Mouse (Mus musculus): ENCODE results near the gene Gsg1l. TPM values are rescaled to one million over a fixed set of nuclear protein-coding genes. Genes with fewer than 3 reads are reported as not detected.
A peak's percentile ranks its signal among the peaks of the same experiment; 100 is the strongest.

Gene Gsg1l
- polyA plus RNA-seq, 1 experiment from 2014 or later = 0.10 TPM

GRCm38 (mm10) chr7:126017455-126017854, 64.8 kb downstream of the Gsg1l start:
- Histone ChIP-seq H3K36me3 (replicated peaks) (no peaks in the 10 kb centered on the region), H3K27me3 (ENCODE audit: poor library complexity, severe bottlenecking) (peaks cover 8% of the 10 kb centered on the region; the same call in 1 of the 2 replicates), H3K27ac (no peak overlapping the region), H3K4me3 (no peak overlapping the region), H3K4me1 (peaks cover 44% of the 10 kb centered on the region), H3K9me3 (no peaks in the 10 kb centered on the region)
- no peak for DNase-seq (ENCODE audit: extremely low spot score, low spot score)
- WGBS = 92% methylated on average over 4 of the region's 4 CpGs

- peaks cover 37% of the 10 kb centered on the region for H3K27me3 ChIP-seq (ENCODE audit: poor library complexity, severe bottlenecking)
- no peaks in the 10 kb centered on the region for H3K9me3 ChIP-seq
- no peaks in the 10 kb centered on the region for H3K36me3 ChIP-seq (replicated peaks)
- peak overlapping the region; percentile 36 for H3K27ac ChIP-seq
- H3K4me3 ChIP-seq = no peak overlapping the region
- WGBS = 34% methylated on average over 11 of the region's 11 CpGs
- peaks cover 66% of the 10 kb centered on the region for H3K4me1 ChIP-seq
- peak; percentile 53 for DNase-seq (ENCODE audit: extremely low spot score, low spot score)
These were observed 69.7 kb downstream of the Gsg1l start for GRCm38 (mm10) chr7:126012325-126013021.

- WGBS = 85% methylated on average over 7 of the region's 7 CpGs
- Histone ChIP-seq H3K4me3 (no peak overlapping the region), H3K27ac (peak overlapping the region; percentile 31), H3K27me3 (ENCODE audit: poor library complexity, severe bottlenecking) (peaks cover 29% of the 10 kb centered on the region), H3K4me1 (peaks cover 76% of the 10 kb centered on the region), H3K36me3 (replicated peaks) (no peaks in the 10 kb centered on the region), H3K9me3 (no peaks in the 10 kb centered on the region)
- no peak for DNase-seq (ENCODE audit: extremely low spot score, low spot score)
These were observed 73.4 kb downstream of the Gsg1l start for GRCm38 (mm10) chr7:126008789-126009148.

GRCm38 (mm10) chr7:126008139-126008788, 73.9 kb downstream of the Gsg1l start:
- H3K27ac ChIP-seq = peak overlapping the region; percentile 31
- no peak for DNase-seq (ENCODE audit: extremely low spot score, low spot score)
- H3K9me3 ChIP-seq = no peaks in the 10 kb centered on the region
- H3K36me3 ChIP-seq (replicated peaks) = no peaks in the 10 kb centered on the region
- WGBS = 82% methylated on average over 4 of the region's 4 CpGs
- peaks cover 72% of the 10 kb centered on the region for H3K4me1 ChIP-seq
- H3K27me3 ChIP-seq (ENCODE audit: poor library complexity, severe bottlenecking) = peaks cover 29% of the 10 kb centered on the region
- no peak overlapping the region for H3K4me3 ChIP-seq

- Histone ChIP-seq H3K9me3 (no peaks in the 10 kb centered on the region), H3K4me1 (peaks cover 72% of the 10 kb centered on the region), H3K27ac (no peak overlapping the region), H3K4me3 (no peak overlapping the region), H3K36me3 (replicated peaks) (no peaks in the 10 kb centered on the region), H3K27me3 (ENCODE audit: poor library complexity, severe bottlenecking) (peaks cover 29% of the 10 kb centered on the region)
- no peak for DNase-seq (ENCODE audit: extremely low spot score, low spot score)
- WGBS = 81% methylated on average over 10 of the region's 10 CpGs
These were observed 74.9 kb downstream of the Gsg1l start for GRCm38 (mm10) chr7:126007132-126007910.

- DNase-seq (ENCODE audit: extremely low spot score, low spot score) = no peak
- Histone ChIP-seq H3K36me3 (replicated peaks) (no peaks in the 10 kb centered on the region), H3K27ac (peak overlapping the region; percentile 69), H3K27me3 (ENCODE audit: poor library complexity, severe bottlenecking) (peaks cover 30% of the 10 kb centered on the region), H3K4me1 (peaks cover 64% of the 10 kb centered on the region), H3K4me3 (no peak overlapping the region), H3K9me3 (no peaks in the 10 kb centered on the region)
- 31% methylated on average over 5 of the region's 5 CpGs for WGBS
These were observed 76.9 kb downstream of the Gsg1l start for GRCm38 (mm10) chr7:126005274-126005673.

DNA sequence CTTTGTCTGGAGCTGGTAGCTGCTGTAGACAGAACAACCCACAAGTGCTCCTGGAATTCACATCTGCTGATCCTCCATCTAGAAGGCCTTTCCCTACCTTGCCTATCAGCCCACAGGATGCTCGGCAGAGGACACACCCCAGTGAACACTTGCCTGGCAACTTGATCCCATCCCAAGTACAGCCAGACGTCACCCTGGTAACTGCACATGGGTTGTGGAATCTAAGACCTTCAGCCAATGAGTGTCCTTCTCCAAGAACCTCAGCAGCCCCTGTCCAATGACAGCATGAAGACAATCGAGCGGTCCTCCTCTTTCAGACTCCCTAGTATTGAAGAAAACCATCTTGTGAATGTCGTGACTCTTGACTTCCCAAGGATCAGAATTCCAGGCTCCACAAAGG, 80.5 kb downstream of the Gsg1l start:
- 0 out of 2 replicates have a peak, but pooled peaks cover 7% of the 10 kb centered on the region for H3K27me3 ChIP-seq (ENCODE audit: poor library complexity, severe bottlenecking)
- H3K9me3 ChIP-seq = no peaks in the 10 kb centered on the region
- no peak for DNase-seq (ENCODE audit: extremely low spot score, low spot score)
- H3K36me3 ChIP-seq (replicated peaks) = no peaks in the 10 kb centered on the region
- peaks cover 33% of the 10 kb centered on the region for H3K4me1 ChIP-seq
- H3K4me3 ChIP-seq = no peak overlapping the region
- no peak overlapping the region for H3K27ac ChIP-seq
- WGBS = 69% methylated on average over 5 of the region's 5 CpGs

DNA sequence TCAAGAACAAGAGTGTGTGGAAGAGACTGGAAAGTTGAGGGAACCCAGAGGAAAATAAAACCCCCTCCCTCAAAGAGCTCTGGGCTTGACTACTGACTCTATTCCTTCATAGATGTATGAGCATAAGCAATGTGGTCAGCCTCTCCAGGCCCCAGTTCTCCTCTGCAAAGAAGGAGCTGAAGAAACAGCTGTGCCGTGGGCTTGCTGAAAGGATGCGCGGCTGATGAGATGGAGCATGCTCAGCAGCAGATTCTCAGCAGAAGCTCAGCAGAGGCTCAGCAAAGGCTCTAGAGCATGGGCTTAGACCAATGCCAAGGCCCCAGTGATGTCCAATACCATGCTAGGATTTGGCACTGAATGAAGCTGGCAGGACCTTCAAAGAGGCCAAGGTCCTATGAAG, 82.3 kb downstream of the Gsg1l start:
- 98% methylated on average over 3 of the region's 3 CpGs for WGBS
- no peak overlapping the region for H3K4me3 ChIP-seq

DNA sequence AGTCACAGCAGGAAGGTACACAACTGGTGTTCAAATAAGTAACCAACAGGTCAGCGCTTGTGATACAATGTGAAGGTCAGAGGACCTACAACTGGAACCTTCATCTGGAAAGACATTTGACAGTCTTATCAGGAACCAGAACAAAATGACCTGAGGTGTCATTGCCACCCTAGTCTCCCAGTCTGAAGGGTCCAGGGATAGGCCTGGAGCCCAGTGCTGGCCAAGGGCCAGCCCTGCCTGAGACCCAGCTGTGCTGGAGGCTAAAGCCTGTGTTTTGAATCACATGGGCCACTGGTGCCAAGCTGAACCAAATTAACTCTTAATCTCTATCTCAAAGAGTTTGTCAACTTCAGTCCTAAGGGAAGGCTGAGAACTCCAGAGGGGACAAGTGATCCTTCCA, 86.1 kb downstream of the Gsg1l start:
- no peak for DNase-seq (ENCODE audit: extremely low spot score, low spot score)
- no peaks in the 10 kb centered on the region for H3K27me3 ChIP-seq (ENCODE audit: poor library complexity, severe bottlenecking)
- no peak overlapping the region for H3K27ac ChIP-seq
- WGBS = 95% methylated on average over 1 of the region's 1 CpGs
- no peaks in the 10 kb centered on the region for H3K36me3 ChIP-seq (replicated peaks)
- no peaks in the 10 kb centered on the region for H3K9me3 ChIP-seq
- peaks cover 14% of the 10 kb centered on the region; the same call in 1 of the 2 replicates for H3K4me1 ChIP-seq
- H3K4me3 ChIP-seq = no peak overlapping the region

More for the DNA sequence above, 82.3 kb downstream of the Gsg1l start:
- no peak for DNase-seq (ENCODE audit: extremely low spot score, low spot score)
- H3K27ac ChIP-seq = no peak overlapping the region
- H3K9me3 ChIP-seq = no peaks in the 10 kb centered on the region
- H3K4me1 ChIP-seq = peaks cover 24% of the 10 kb centered on the region
- H3K27me3 ChIP-seq (ENCODE audit: poor library complexity, severe bottlenecking) = 0 out of 2 replicates have a peak, but pooled peaks cover 7% of the 10 kb centered on the region
- H3K36me3 ChIP-seq (replicated peaks) = no peaks in the 10 kb centered on the region

GRCm38 (mm10) chr7:125992356-125992891, 89.8 kb downstream of the Gsg1l start:
- 78% methylated on average over 6 of the region's 6 CpGs for WGBS
- no peak overlapping the region for H3K27ac ChIP-seq

GRCm38 (mm10) chr7:125991846-125992245, 90.4 kb downstream of the Gsg1l start:
- DNase-seq (ENCODE audit: extremely low spot score, low spot score) = no peak
- Histone ChIP-seq H3K4me1 (peaks cover 41% of the 10 kb centered on the region), H3K27me3 (ENCODE audit: poor library complexity, severe bottlenecking) (peaks cover 13% of the 10 kb centered on the region), H3K9me3 (no peaks in the 10 kb centered on the region), H3K27ac (no peak overlapping the region), H3K4me3 (no peak overlapping the region), H3K36me3 (replicated peaks) (no peaks in the 10 kb centered on the region)
- 71% methylated on average over 2 of the region's 2 CpGs for WGBS

More at GRCm38 (mm10) chr7:125992356-125992891, 89.8 kb downstream of the Gsg1l start:
- no peak for DNase-seq (ENCODE audit: extremely low spot score, low spot score)
- no peaks in the 10 kb centered on the region for H3K9me3 ChIP-seq
- H3K36me3 ChIP-seq (replicated peaks) = no peaks in the 10 kb centered on the region
- peaks cover 41% of the 10 kb centered on the region for H3K4me1 ChIP-seq
- no peak overlapping the region for H3K4me3 ChIP-seq
- H3K27me3 ChIP-seq (ENCODE audit: poor library complexity, severe bottlenecking) = peaks cover 8% of the 10 kb centered on the region; the same call in 1 of the 2 replicates

- H3K4me1 ChIP-seq = peaks cover 41% of the 10 kb centered on the region
- WGBS = 77% methylated on average over 7 of the region's 7 CpGs
- peak overlapping the region; percentile 40 for H3K27ac ChIP-seq
These were observed 92.2 kb downstream of the Gsg1l start for GRCm38 (mm10) chr7:125989969-125990368.

More at GRCm38 (mm10) chr7:125989969-125990368, 92.2 kb downstream of the Gsg1l start:
- Histone ChIP-seq H3K36me3 (replicated peaks) (no peaks in the 10 kb centered on the region), H3K27me3 (ENCODE audit: poor library complexity, severe bottlenecking) (peaks cover 16% of the 10 kb centered on the region), H3K4me3 (no peak overlapping the region), H3K9me3 (no peaks in the 10 kb centered on the region)
- no peak for DNase-seq (ENCODE audit: extremely low spot score, low spot score)
